Comparison of ENCODE assay signal across 9 mouse cellular contexts in the genomic region with DNA sequence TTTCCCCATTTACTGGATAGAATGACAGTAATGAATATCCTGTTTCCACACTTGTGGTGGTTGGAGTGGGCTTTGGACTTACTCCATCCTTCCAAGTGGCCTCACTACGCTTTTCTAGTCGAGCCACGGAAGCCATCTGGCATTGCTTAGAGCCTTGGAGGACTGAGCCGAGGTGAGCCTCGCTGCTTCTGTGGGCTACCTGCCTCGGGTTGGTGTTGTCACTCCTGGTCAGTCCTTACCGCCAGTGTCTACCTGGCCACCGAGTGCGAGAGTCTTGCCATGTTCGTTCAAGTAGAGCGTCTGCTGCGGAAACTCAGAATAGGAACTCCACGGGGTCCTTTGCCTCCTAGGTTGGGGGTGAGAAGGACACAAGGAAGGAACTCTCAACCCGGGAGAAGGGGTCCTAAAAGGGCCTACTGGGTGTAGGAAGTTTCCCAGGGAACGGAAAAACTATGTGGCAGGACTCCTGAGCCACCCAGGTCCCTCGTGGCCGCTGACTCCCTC. TPM values are rescaled to one million over a fixed set of nuclear protein-coding genes. Genes with fewer than 3 reads are reported as not detected.
A peak's percentile ranks its signal among the peaks of the same experiment; 100 is the strongest.
DNase-seq lines count a peak whose midpoint lies in the region; ATAC-seq and TF ChIP-seq lines count a peak whose summit lies in the region.
"Had no signal": no experiment of that assay in that cellular context is flagged by ENCODE, and none has a peak within 500 bp of the region (broad histone marks: within the 10 kb centered on the region; RNA-seq: fewer than 3 reads in every experiment).

No protein-coding gene starts in this region.

- peak overlapping the region; percentile 6; the same call in 1 of the 2 replicates for H3K9ac ChIP-seq in ES-Bruce4 (ENCODE audit: low read depth, poor library complexity, severe bottlenecking)
- H3K9ac ChIP-seq in heart, postnatal 0 days (replicated peaks; ENCODE audit: low read depth, low read length), result 0 out of 2 replicates have a peak overlapping the region, but pooled peaks have one; percentile 27
- H3K9ac ChIP-seq in liver, postnatal 0 days (replicated peaks), result peak overlapping the region; percentile 34; the same call in 1 of the 2 replicates

- H3K4me2 ChIP-seq in heart, postnatal 0 days (ENCODE audit: low read depth, low read length), result peak overlapping the region; percentile 62
- peak overlapping the region; percentile 58 for H3K4me2 ChIP-seq in liver, postnatal 0 days (ENCODE audit: low read depth, low read length)

- ATAC-seq in heart, postnatal 0 days (ENCODE audit: insufficient read depth, low read depth), result no peak
- ATAC-seq in liver, postnatal 0 days, result no peak

- peaks cover 95% of the 10 kb centered on the region for H3K27me3 ChIP-seq in heart, embryonic 10.5 days (ENCODE audit: insufficient read depth, poor library complexity, severe bottlenecking)
- no peaks in the 10 kb centered on the region for H3K27me3 ChIP-seq in ES-Bruce4 (ENCODE audit: control insufficient read depth, insufficient read depth, low read length, poor library complexity, severe bottlenecking)
- H3K27me3 ChIP-seq in heart, postnatal 0 days (ENCODE audit: control insufficient read depth, insufficient read depth, low read length), result peaks cover 80% of the 10 kb centered on the region
- H3K27me3 ChIP-seq in liver, postnatal 0 days (ENCODE audit: insufficient read depth, low read length), result peaks cover 52% of the 10 kb centered on the region

- peak overlapping the region; percentile 67 for H3K27ac ChIP-seq in heart, embryonic 10.5 days
- no peak overlapping the region for H3K27ac ChIP-seq in ES-Bruce4 (ENCODE audit: insufficient read depth, low read length)
- H3K27ac ChIP-seq in heart, postnatal 0 days (ENCODE audit: low read depth), result no peak overlapping the region
- no peak overlapping the region for H3K27ac ChIP-seq in liver, postnatal 0 days (ENCODE audit: low read depth)
- H3K27ac ChIP-seq: left cerebral cortex, adult 2 months had no signal

- H3K36me3 ChIP-seq in heart, embryonic 10.5 days, result no peaks in the 10 kb centered on the region
- H3K36me3 ChIP-seq in ES-Bruce4 (ENCODE audit: control insufficient read depth, insufficient read depth, low read length, poor library complexity, severe bottlenecking), result no peaks in the 10 kb centered on the region
- no peaks in the 10 kb centered on the region for H3K36me3 ChIP-seq in heart, postnatal 0 days (replicated peaks; ENCODE audit: control insufficient read depth, insufficient read depth, low read length)
- no peaks in the 10 kb centered on the region for H3K36me3 ChIP-seq in liver, postnatal 0 days (replicated peaks; ENCODE audit: insufficient read depth, low read length)

- WGBS in heart, embryonic 10.5 days, result 6% methylated on average over 17 of the region's 17 CpGs
- 6% methylated on average over 17 of the region's 17 CpGs for WGBS in heart, postnatal 0 days
- 4% methylated on average over 17 of the region's 17 CpGs for WGBS in liver, postnatal 0 days (ENCODE audit: insufficient replicate concordance)

- DNase-seq in heart, embryonic 10.5 days (ENCODE audit: low spot score), result no peak
- DNase-seq in heart, postnatal 25 days (ENCODE audit: low spot score), result no peak
- DNase-seq in heart, postnatal 0 days (ENCODE audit: low spot score), result no peak
- DNase-seq in liver, postnatal 0 days, result no peak
- no peak for DNase-seq in urinary bladder, postnatal 14 days (ENCODE audit: low spot score)
- no peak for DNase-seq in urinary bladder, postnatal 36 days (ENCODE audit: low spot score in 2 of 2)
- DNase-seq in c-Kit-positive CD71-positive TER-119-positive erythroid progenitor cells, embryonic 14.5 days (ENCODE audit: low spot score), result no peak

- no peak for TF ChIP-seq EP300 in ES-Bruce4 (IDR thresholded peaks at IDR 0.05; ENCODE audit: insufficient read depth, low read depth, low read length)
- TF ChIP-seq EP300 in heart, postnatal 0 days (IDR thresholded peaks at IDR 0.05; ENCODE audit: low read depth), result no peak
- TF ChIP-seq EP300 in liver, postnatal 0 days (IDR thresholded peaks at IDR 0.05; ENCODE audit: low read depth), result no peak

- peaks cover 31% of the 10 kb centered on the region for H3K4me1 ChIP-seq in heart, embryonic 10.5 days
- H3K4me1 ChIP-seq in ES-Bruce4 (ENCODE audit: control insufficient read depth, insufficient read depth, low read length), result no peaks in the 10 kb centered on the region
- peaks cover 9% of the 10 kb centered on the region; the same call in 1 of the 2 replicates for H3K4me1 ChIP-seq in heart, postnatal 0 days (ENCODE audit: control insufficient read depth, insufficient read depth)
- peaks cover 22% of the 10 kb centered on the region for H3K4me1 ChIP-seq in liver, postnatal 0 days (ENCODE audit: insufficient read depth)

- no peak for TF ChIP-seq CTCF in ES-Bruce4 (IDR thresholded peaks at IDR 0.05; ENCODE audit: low read depth, low read length)
- no peak for TF ChIP-seq CTCF in heart, postnatal 0 days (IDR thresholded peaks at IDR 0.05; ENCODE audit: low read depth)
- no peak for TF ChIP-seq CTCF in liver, postnatal 0 days (IDR thresholded peaks at IDR 0.05; ENCODE audit: low read depth)

- H3K4me3 ChIP-seq in heart, embryonic 10.5 days, result peak overlapping the region; percentile 62
- peak overlapping the region; percentile 20 for H3K4me3 ChIP-seq in ES-Bruce4 (ENCODE audit: low read depth, low read length)
- peak overlapping the region; percentile 43 for H3K4me3 ChIP-seq in heart, postnatal 0 days (ENCODE audit: low read depth, low read length)
- peak overlapping the region; percentile 39 for H3K4me3 ChIP-seq in liver, postnatal 0 days (ENCODE audit: low read depth, low read length)

- H3K9me3 ChIP-seq in heart, embryonic 10.5 days, result no peaks in the 10 kb centered on the region
- H3K9me3 ChIP-seq in ES-Bruce4 (replicated peaks; ENCODE audit: control insufficient read depth, insufficient read depth, low read length, poor library complexity, severe bottlenecking), result no peaks in the 10 kb centered on the region
- H3K9me3 ChIP-seq in heart, postnatal 0 days (replicated peaks; ENCODE audit: control insufficient read depth, low read length), result no peaks in the 10 kb centered on the region
- H3K9me3 ChIP-seq in liver, postnatal 0 days (ENCODE audit: low read length), result no peaks in the 10 kb centered on the region

- TF ChIP-seq POLR2A in ES-Bruce4 (IDR thresholded peaks at IDR 0.05; ENCODE audit: insufficient read depth, low read length), result no peak

- intact Hi-C loops in heart, postnatal 25 days (cut with DNase I), result loop anchor here (2.0 to 10.0 kb wide), 3 partner anchors 50 to 225 kb away; a partner anchor contains a TSS

RNA-seq across cellular contexts. Expression of a gene that starts 9.1 kb away (rescaled TPM):
- polyA plus RNA-seq in heart, embryonic 10.5 days (2016; fragmentation: Nextera tagmentation; extraction: Ambion mirVana), result 0.11 TPM in 1 of 2 replicates, not detected in the other
- total RNA-seq in heart, postnatal 25 days (2021), result under 1 TPM in 1 of 2 experiments, not detected in 1; 0.23 TPM
- polyA plus RNA-seq in ES-Bruce4 (2011; ENCODE audit: insufficient read depth, insufficient read length, low read depth, missing spikeins), result 0.64 and 0.93 TPM in 2 replicates
- total RNA-seq in heart, postnatal 0 days (2014; rRNA removed; ENCODE audit: low replicate concordance), result 0.38 TPM in 1 of 2 replicates, not detected in the other
- polyA plus RNA-seq in heart, postnatal 0 days (2015; fragmentation: Nextera tagmentation; extraction: Ambion mirVana), result 0.04 TPM in 1 of 2 replicates, not detected in the other
- polyA plus RNA-seq in liver, postnatal 0 days (2015; fragmentation: Nextera tagmentation; extraction: Ambion mirVana), result 0.26 and 0.34 TPM in 2 replicates

RNA-seq across cellular contexts. Expression of a gene that starts 47.9 kb away (rescaled TPM):
- 66.5 and 98.2 TPM in 2 replicates for polyA plus RNA-seq in heart, embryonic 10.5 days (2016; fragmentation: Nextera tagmentation; extraction: Ambion mirVana)
- total RNA-seq in heart, postnatal 25 days (2021), result 1 to 10 TPM; 6.4 to 7.6 TPM
- polyA plus RNA-seq in ES-Bruce4 (2011; ENCODE audit: insufficient read depth, insufficient read length, low read depth, missing spikeins), result 58.9 and 59.1 TPM in 2 replicates
- 27.7 and 32.2 TPM in 2 replicates for total RNA-seq in heart, postnatal 0 days (2014; rRNA removed; ENCODE audit: low replicate concordance)
- polyA plus RNA-seq in heart, postnatal 0 days (2015; fragmentation: Nextera tagmentation; extraction: Ambion mirVana), result 18.6 and 19.1 TPM in 2 replicates
- polyA plus RNA-seq in liver, postnatal 0 days (2015; fragmentation: Nextera tagmentation; extraction: Ambion mirVana), result 29.8 and 30.4 TPM in 2 replicates

RNA-seq across cellular contexts. Expression of a gene that starts 52.5 kb away (rescaled TPM):
- 2.0 and 3.6 TPM in 2 replicates for polyA plus RNA-seq in heart, embryonic 10.5 days (2016; fragmentation: Nextera tagmentation; extraction: Ambion mirVana)
- 10 to 100 TPM; 22.4 to 34.7 TPM for total RNA-seq in heart, postnatal 25 days (2021)
- 47.6 and 50.9 TPM in 2 replicates for polyA plus RNA-seq in ES-Bruce4 (2011; ENCODE audit: insufficient read depth, insufficient read length, low read depth, missing spikeins)
- 22.7 and 58.5 TPM in 2 replicates for total RNA-seq in heart, postnatal 0 days (2014; rRNA removed; ENCODE audit: low replicate concordance)
- polyA plus RNA-seq in heart, postnatal 0 days (2015; fragmentation: Nextera tagmentation; extraction: Ambion mirVana), result 1.8 and 3.3 TPM in 2 replicates
- polyA plus RNA-seq in liver, postnatal 0 days (2015; fragmentation: Nextera tagmentation; extraction: Ambion mirVana), result 0.14 and 0.22 TPM in 2 replicates

Comparison
In these comparisons a context has a peak if more than half of its experiments do, and no peak if none do; other contexts are left out.
1. RNA of a gene that starts 52.5 kb away (polyA plus RNA-seq): 47.6 to 50.9 TPM in ES-Bruce4; 2.0 to 3.6 TPM in heart, embryonic 10.5 days, 1.8 to 3.3 TPM in heart, postnatal 0 days and 0.14 to 0.22 TPM in liver, postnatal 0 days; every median in the first group is over 10 times any median in the second.
2. Peak in every context shown above with its lines, with median percentiles within 50 percentile points of each other: H3K4me3 ChIP-seq and H3K9ac ChIP-seq.